Mouse (Mus musculus): ENCODE data around the gene Fam219b. TPM values are rescaled to one million over a fixed set of nuclear protein-coding genes. Genes with fewer than 3 reads are reported as not detected.

Fam219b gene
- polyA plus RNA-seq, 1 experiment from 2014 or later: 24.1 TPM

GRCm38 (mm10) chr9:57561711-57562099 is 24.4 kb downstream of the Fam219b start:
- no peak for ATAC-seq (ENCODE audit: low FRiP score, low TSS enrichment)
- H3K4me2 ChIP-seq (ENCODE audit: low read length): peak overlapping the region; percentile 75
- H3K36me3 ChIP-seq (ENCODE audit: control insufficient read depth, insufficient read depth, low read length): no peaks in the 10 kb centered on the region
- H3K27ac ChIP-seq (replicated peaks; ENCODE audit: low read depth, low read length): no peak overlapping the region
- peak overlapping the region; percentile 57; the same call in 1 of the 2 replicates for H3K9ac ChIP-seq (replicated peaks; ENCODE audit: low read length)
- H3K4me1 ChIP-seq (ENCODE audit: control insufficient read depth, insufficient read depth, low read length): peaks cover 15% of the 10 kb centered on the region
- H3K9me3 ChIP-seq (ENCODE audit: control insufficient read depth, low read length): no peaks in the 10 kb centered on the region
- WGBS: 84% methylated on average over 13 of the region's 13 CpGs
- no peak for DNase-seq
- no peaks in the 10 kb centered on the region for H3K27me3 ChIP-seq (ENCODE audit: control insufficient read depth, insufficient read depth, low read length)
- peak overlapping the region; percentile 52 for H3K4me3 ChIP-seq (replicated peaks; ENCODE audit: low read depth, low read length)

DNA sequence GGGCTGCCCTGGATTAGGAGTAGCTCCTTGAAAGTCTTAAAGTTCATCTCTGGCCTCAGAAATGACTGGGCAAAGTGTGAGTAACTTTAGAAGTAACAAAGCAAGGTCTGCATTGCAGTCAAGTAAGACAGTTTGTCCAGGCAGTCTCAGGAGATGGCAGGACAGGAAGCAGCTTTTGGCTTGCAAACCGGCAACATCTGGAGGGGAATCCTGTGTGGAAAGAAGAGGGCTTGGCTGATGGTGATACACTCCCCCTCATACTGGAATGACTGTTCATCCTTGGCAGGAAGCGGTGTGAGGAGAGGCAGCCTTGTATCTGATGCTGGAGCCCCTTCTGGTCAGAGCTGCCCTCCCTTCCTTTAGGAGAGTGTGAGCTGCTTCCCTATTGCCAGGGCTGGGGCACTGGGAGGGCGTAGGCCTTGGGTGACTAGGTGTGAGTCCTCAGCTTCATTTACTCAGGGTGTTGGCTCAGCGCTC is 25.6 kb downstream of the Fam219b start:
- ATAC-seq (ENCODE audit: low FRiP score, low TSS enrichment) (no peak), DNase-seq (no peak)
- Histone ChIP-seq H3K4me2 (ENCODE audit: low read length) (no peak overlapping the region), H3K36me3 (ENCODE audit: control insufficient read depth, insufficient read depth, low read length) (peaks cover 3% of the 10 kb centered on the region), H3K4me1 (ENCODE audit: control insufficient read depth, insufficient read depth, low read length) (peaks cover 15% of the 10 kb centered on the region), H3K27me3 (ENCODE audit: control insufficient read depth, insufficient read depth, low read length) (no peaks in the 10 kb centered on the region), H3K27ac (replicated peaks; ENCODE audit: low read depth, low read length) (no peak overlapping the region), H3K4me3 (replicated peaks; ENCODE audit: low read depth, low read length) (no peak overlapping the region), H3K9me3 (ENCODE audit: control insufficient read depth, low read length) (no peaks in the 10 kb centered on the region), H3K9ac (replicated peaks; ENCODE audit: low read length) (0 out of 2 replicates have a peak overlapping the region, but pooled peaks have one; percentile 16)
- 90% methylated on average over 4 of the region's 4 CpGs for WGBS

- no peak overlapping the region for H3K4me3 ChIP-seq (replicated peaks; ENCODE audit: low read depth, low read length)
- H3K9ac ChIP-seq (replicated peaks; ENCODE audit: low read length): no peak overlapping the region
- peaks cover 15% of the 10 kb centered on the region for H3K4me1 ChIP-seq (ENCODE audit: control insufficient read depth, insufficient read depth, low read length)
- H3K4me2 ChIP-seq (ENCODE audit: low read length): no peak overlapping the region
- H3K27ac ChIP-seq (replicated peaks; ENCODE audit: low read depth, low read length): no peak overlapping the region
- no peaks in the 10 kb centered on the region for H3K27me3 ChIP-seq (ENCODE audit: control insufficient read depth, insufficient read depth, low read length)
- ATAC-seq (ENCODE audit: low FRiP score, low TSS enrichment) (no peak), DNase-seq (no peak)
- H3K36me3 ChIP-seq (ENCODE audit: control insufficient read depth, insufficient read depth, low read length): peaks cover 19% of the 10 kb centered on the region
- no peaks in the 10 kb centered on the region for H3K9me3 ChIP-seq (ENCODE audit: control insufficient read depth, low read length)
- 88% methylated on average over 6 of the region's 6 CpGs for WGBS
These were observed 27.3 kb downstream of the Fam219b start for GRCm38 (mm10) chr9:57564609-57565008.

DNA sequence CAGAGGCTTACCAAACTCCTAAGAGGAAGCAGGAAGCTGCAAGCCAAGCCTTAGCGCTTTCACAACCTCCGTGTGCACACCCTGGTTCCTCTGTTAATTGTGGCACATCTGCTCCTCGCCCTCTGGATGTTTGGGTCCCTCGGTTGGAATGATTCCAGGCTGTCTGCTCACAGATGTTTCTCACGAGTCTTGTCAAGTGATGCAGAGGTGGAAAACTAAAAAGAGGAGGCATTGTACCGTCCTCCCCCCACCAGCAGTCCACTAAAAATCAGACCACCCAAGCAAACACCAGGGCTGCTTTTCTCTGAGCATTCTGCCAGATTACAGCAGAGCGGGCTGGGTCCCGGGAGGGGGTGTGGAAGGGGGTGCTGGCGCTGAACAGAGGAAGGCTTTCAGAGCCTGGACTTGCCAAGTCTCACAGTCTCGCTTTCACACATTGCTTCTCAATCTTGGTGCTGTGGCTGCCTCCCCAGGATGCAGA is 28.5 kb downstream of the Fam219b start:
- ATAC-seq (ENCODE audit: low FRiP score, low TSS enrichment) (no peak), DNase-seq (peak; percentile 33)
- Histone ChIP-seq H3K9me3 (ENCODE audit: control insufficient read depth, low read length) (no peaks in the 10 kb centered on the region), H3K9ac (replicated peaks; ENCODE audit: low read length) (no peak overlapping the region; the same call in 1 of the 2 replicates), H3K27me3 (ENCODE audit: control insufficient read depth, insufficient read depth, low read length) (no peaks in the 10 kb centered on the region), H3K4me1 (ENCODE audit: control insufficient read depth, insufficient read depth, low read length) (peaks cover 12% of the 10 kb centered on the region), H3K4me2 (ENCODE audit: low read length) (no peak overlapping the region), H3K4me3 (replicated peaks; ENCODE audit: low read depth, low read length) (no peak overlapping the region), H3K27ac (replicated peaks; ENCODE audit: low read depth, low read length) (peak overlapping the region; percentile 26; the same call in 1 of the 2 replicates), H3K36me3 (ENCODE audit: control insufficient read depth, insufficient read depth, low read length) (peaks cover 29% of the 10 kb centered on the region)
- 57% methylated on average over 10 of the region's 10 CpGs for WGBS

DNA sequence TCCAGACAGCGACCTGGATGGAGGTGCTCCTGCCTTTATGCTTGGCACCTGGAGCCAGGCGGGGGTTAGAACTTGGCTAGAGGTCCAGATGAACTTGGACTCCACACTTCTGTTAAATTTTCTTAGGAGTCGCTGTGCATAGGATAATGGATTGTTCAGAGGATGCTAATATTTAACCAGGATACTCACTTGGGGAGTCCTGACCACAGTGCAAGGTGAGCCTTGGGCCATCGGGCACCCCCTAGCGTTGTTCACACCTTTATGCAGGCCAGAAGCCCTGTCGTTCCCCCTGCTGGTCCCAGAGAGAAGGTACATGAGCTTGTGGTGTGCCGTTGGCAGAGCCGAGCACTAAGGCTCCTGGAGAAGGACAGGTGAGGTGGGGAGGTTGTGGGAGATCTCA is 29.5 kb downstream of the Fam219b start:
- H3K27me3 ChIP-seq (ENCODE audit: control insufficient read depth, insufficient read depth, low read length): no peaks in the 10 kb centered on the region
- no peaks in the 10 kb centered on the region for H3K9me3 ChIP-seq (ENCODE audit: control insufficient read depth, low read length)
- H3K4me3 ChIP-seq (replicated peaks; ENCODE audit: low read depth, low read length): no peak overlapping the region
- ATAC-seq (ENCODE audit: low FRiP score, low TSS enrichment) (no peak), DNase-seq (no peak)
- no peak overlapping the region for H3K9ac ChIP-seq (replicated peaks; ENCODE audit: low read length)
- no peak overlapping the region for H3K27ac ChIP-seq (replicated peaks; ENCODE audit: low read depth, low read length)
- no peak overlapping the region for H3K4me2 ChIP-seq (ENCODE audit: low read length)
- H3K4me1 ChIP-seq (ENCODE audit: control insufficient read depth, insufficient read depth, low read length): peaks cover 6% of the 10 kb centered on the region
- 72% methylated on average over 8 of the region's 8 CpGs for WGBS
- peaks cover 34% of the 10 kb centered on the region for H3K36me3 ChIP-seq (ENCODE audit: control insufficient read depth, insufficient read depth, low read length)

DNA sequence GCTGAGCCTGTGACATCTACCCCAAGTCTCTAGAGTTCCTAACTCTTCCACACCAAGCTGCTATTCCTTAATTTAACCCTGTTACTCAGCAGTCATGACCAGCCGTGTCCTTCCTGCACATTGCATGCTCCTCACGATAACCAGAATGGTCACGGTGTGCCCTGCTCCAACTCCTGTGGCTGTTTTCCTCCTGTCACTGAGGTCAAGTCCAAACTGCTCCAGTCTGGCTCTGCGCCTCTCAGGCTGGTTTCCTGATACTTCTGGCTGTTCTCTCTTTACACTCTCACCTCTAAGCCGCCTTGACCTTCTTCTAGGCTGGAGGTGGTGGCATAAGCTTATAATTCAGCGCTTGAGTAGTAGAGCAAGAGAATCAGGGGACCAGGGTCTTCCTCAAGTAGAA is 31.2 kb downstream of the Fam219b start:
- Histone ChIP-seq H3K4me1 (ENCODE audit: control insufficient read depth, insufficient read depth, low read length) (no peaks in the 10 kb centered on the region), H3K9ac (replicated peaks; ENCODE audit: low read length) (no peak overlapping the region), H3K4me2 (ENCODE audit: low read length) (no peak overlapping the region), H3K9me3 (ENCODE audit: control insufficient read depth, low read length) (no peaks in the 10 kb centered on the region), H3K36me3 (ENCODE audit: control insufficient read depth, insufficient read depth, low read length) (peaks cover 34% of the 10 kb centered on the region), H3K27ac (replicated peaks; ENCODE audit: low read depth, low read length) (no peak overlapping the region), H3K4me3 (replicated peaks; ENCODE audit: low read depth, low read length) (no peak overlapping the region), H3K27me3 (ENCODE audit: control insufficient read depth, insufficient read depth, low read length) (no peaks in the 10 kb centered on the region)
- 95% methylated on average over 6 of the region's 6 CpGs for WGBS
- no peak for ATAC-seq (ENCODE audit: low FRiP score, low TSS enrichment)
- DNase-seq: no peak

- no peak overlapping the region for H3K27ac ChIP-seq (replicated peaks; ENCODE audit: low read depth, low read length)
- H3K4me2 ChIP-seq (ENCODE audit: low read length): no peak overlapping the region
- DNase-seq (no peak), ATAC-seq (ENCODE audit: low FRiP score, low TSS enrichment) (no peak)
- H3K36me3 ChIP-seq (ENCODE audit: control insufficient read depth, insufficient read depth, low read length): peaks cover 47% of the 10 kb centered on the region
- no peak overlapping the region for H3K9ac ChIP-seq (replicated peaks; ENCODE audit: low read length)
- no peaks in the 10 kb centered on the region for H3K9me3 ChIP-seq (ENCODE audit: control insufficient read depth, low read length)
- no peak overlapping the region for H3K4me3 ChIP-seq (replicated peaks; ENCODE audit: low read depth, low read length)
- H3K4me1 ChIP-seq (ENCODE audit: control insufficient read depth, insufficient read depth, low read length): no peaks in the 10 kb centered on the region
- H3K27me3 ChIP-seq (ENCODE audit: control insufficient read depth, insufficient read depth, low read length): no peaks in the 10 kb centered on the region
These were observed 37.1 kb downstream of the Fam219b start for GRCm38 (mm10) chr9:57574397-57574796.

GRCm38 (mm10) chr9:57575577-57575976 is 38.2 kb downstream of the Fam219b start:
- Histone ChIP-seq H3K4me2 (ENCODE audit: low read length) (no peak overlapping the region), H3K9ac (replicated peaks; ENCODE audit: low read length) (no peak overlapping the region), H3K27ac (replicated peaks; ENCODE audit: low read depth, low read length) (no peak overlapping the region), H3K27me3 (ENCODE audit: control insufficient read depth, insufficient read depth, low read length) (no peaks in the 10 kb centered on the region), H3K36me3 (ENCODE audit: control insufficient read depth, insufficient read depth, low read length) (peaks cover 48% of the 10 kb centered on the region), H3K4me1 (ENCODE audit: control insufficient read depth, insufficient read depth, low read length) (no peaks in the 10 kb centered on the region), H3K9me3 (ENCODE audit: control insufficient read depth, low read length) (no peaks in the 10 kb centered on the region), H3K4me3 (replicated peaks; ENCODE audit: low read depth, low read length) (no peak overlapping the region)
- no peak for ATAC-seq (ENCODE audit: low FRiP score, low TSS enrichment)
- 80% methylated on average over 3 of the region's 3 CpGs for WGBS
- DNase-seq: no peak

DNA sequence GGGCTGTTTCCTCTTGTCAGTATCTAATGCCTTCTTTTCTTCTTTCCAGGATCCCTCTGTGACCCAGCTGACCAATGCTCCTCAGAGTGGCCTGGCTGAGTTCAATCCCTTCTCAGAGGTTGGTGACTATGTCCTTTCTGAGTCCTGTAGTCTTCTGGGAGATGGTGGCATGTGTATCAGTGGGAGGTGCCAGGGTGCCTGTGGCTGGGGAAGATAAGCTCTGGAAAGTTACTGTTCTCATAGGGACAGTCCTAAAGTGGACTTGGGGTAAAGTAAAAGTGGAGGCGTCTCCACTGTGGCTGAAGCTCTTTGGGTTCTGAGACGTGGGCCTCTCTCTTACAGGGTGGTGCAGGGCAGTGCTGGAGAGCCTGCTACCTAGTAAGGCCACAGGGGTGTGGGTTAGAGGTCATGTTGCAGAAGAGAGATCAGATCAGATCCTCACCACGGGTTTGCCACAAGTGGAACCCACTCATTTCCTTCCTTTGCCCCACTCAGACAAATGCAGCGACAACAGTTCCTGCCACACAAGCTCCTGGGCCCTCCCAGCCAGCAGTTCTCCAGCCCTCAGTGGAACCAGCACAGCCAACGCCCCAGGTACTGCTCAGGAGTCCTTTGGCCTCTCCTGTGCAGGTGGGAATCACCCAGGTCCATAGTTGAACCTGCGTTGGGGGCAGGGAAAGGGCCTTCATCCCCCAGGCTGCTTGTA is 40.0 kb downstream of the Fam219b start:
- DNase-seq (no peak), ATAC-seq (ENCODE audit: low FRiP score, low TSS enrichment) (no peak)
- H3K4me2 ChIP-seq (ENCODE audit: low read length): no peak overlapping the region
- no peak overlapping the region for H3K4me3 ChIP-seq (replicated peaks; ENCODE audit: low read depth, low read length)
- H3K4me1 ChIP-seq (ENCODE audit: control insufficient read depth, insufficient read depth, low read length): no peaks in the 10 kb centered on the region
- no peak overlapping the region for H3K27ac ChIP-seq (replicated peaks; ENCODE audit: low read depth, low read length)
- H3K36me3 ChIP-seq (ENCODE audit: control insufficient read depth, insufficient read depth, low read length): peaks cover 55% of the 10 kb centered on the region
- no peaks in the 10 kb centered on the region for H3K27me3 ChIP-seq (ENCODE audit: control insufficient read depth, insufficient read depth, low read length)
- no peak overlapping the region for H3K9ac ChIP-seq (replicated peaks; ENCODE audit: low read length)
- 88% methylated on average over 6 of the region's 6 CpGs for WGBS
- H3K9me3 ChIP-seq (ENCODE audit: control insufficient read depth, low read length): no peaks in the 10 kb centered on the region
